Mouse (Mus musculus) E14TG2a.4 (cell line): Measurements from ENCODE around the gene Kif3c.

ENCODE experiments used
- CTCF ChIP-seq: conservative IDR thresholded peaks from 2 replicates; pipeline ENCODE4 v1.5.1; 2014; ENCODE audit warnings: low read length
- NANOG ChIP-seq: IDR thresholded peaks from 2 replicates; pipeline ENCODE4 v1.6.1; 2014; ENCODE audit warnings: borderline replicate concordance, low read length, mixed read lengths

DNA sequence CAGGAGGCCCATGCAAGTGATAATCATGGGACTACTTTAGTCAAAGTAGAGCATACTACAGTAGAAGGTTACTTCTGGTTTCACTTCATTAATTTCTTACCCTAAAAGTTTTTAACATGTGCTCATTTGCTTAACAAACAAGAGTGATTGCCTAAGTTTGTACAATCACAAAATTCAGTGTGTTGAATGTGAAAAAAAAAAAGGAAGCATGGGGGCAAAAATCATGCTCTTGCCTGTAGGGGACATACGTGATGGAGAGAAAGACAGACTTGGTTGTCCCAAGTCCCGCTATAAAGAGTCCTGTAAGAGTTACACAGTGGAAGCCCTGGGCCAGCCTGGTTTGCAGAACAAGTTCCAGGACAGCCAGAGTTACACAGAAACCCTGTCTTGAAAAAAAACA is 4.9 kb upstream of the Kif3c start:
- no peak for TF ChIP-seq CTCF
- no peak for TF ChIP-seq NANOG
